Mouse (Mus musculus) liver, embryonic 14.5 days (tissue): ENCODE measurements at regions not wholly inside any gene's neighbourhood (a gene's known extent, or its start where the extent isn't known, plus 50 kb on each side); places are given as distances from the start of the nearest gene placed in this dataset.

ENCODE experiments used
- ATAC-seq: fragments of 200-750 bp; cut with Nextera tagmentation; 2 replicates; pipeline ENCODE4 v1.8.0; 2017; ENCODE audit warnings: moderate number of reproducible peaks, mild to moderate bottlenecking, moderate library complexity; ENCODE audit not compliant: insufficient read depth
- DNase-seq, 3 experiments: peaks; one replicate each; pipeline ENCODE4 v3.0.0-alpha.2; 2012 to 2013; ENCODE audit warnings: low read depth in 3 of 3, low spot score in 3 of 3
- H3K27ac ChIP-seq: fragments of 300-500 bp; sonication (generic); 2 replicates; pipeline ENCODE4 v1.5.1; 2014; ENCODE audit warnings: moderate library complexity, mild to moderate bottlenecking, control low read depth, inconsistent platforms
- H3K27me3 ChIP-seq: fragments of 300-500 bp; sonication (generic); 2 replicates; pipeline ENCODE4 v1.6.1; 2014; ENCODE audit warnings: mild to moderate bottlenecking, low read length, moderate library complexity; ENCODE audit not compliant: control insufficient read depth, insufficient read depth
- H3K36me3 ChIP-seq: fragments of 300-500 bp; sonication (generic); replicated peaks from 2 replicates; pipeline ENCODE4 v1.6.1; 2014; ENCODE audit warnings: low read depth; ENCODE audit not compliant: control insufficient read depth, insufficient read depth
- H3K4me1 ChIP-seq, 2 experiments: fragments of 200-500 bp in 1 of 2; fragments of 300-500 bp in 1 of 2; sonication (generic) in 1 of 2; replicated peaks; 2 replicates each; pipeline ENCODE4 v1.6.1; 2012 to 2014; ENCODE audit warnings: antibody characterized with exemption in 1 of 2, inconsistent platforms in 1 of 2, low read length in 1 of 2; ENCODE audit not compliant: control insufficient read depth in 2 of 2, insufficient read depth in 2 of 2
- H3K4me2 ChIP-seq: fragments of 300-500 bp; sonication (generic); 2 replicates; pipeline ENCODE4 v1.6.1; 2014; ENCODE audit warnings: low read depth, mild to moderate bottlenecking, control low read depth, moderate library complexity
- H3K4me3 ChIP-seq, 2 experiments: fragments of 200-500 bp in 1 of 2; fragments of 300-500 bp in 1 of 2; sonication (generic) in 1 of 2; 2 replicates each; pipeline ENCODE4 v1.5.1; 2012 to 2014; ENCODE audit warnings: low read depth in 2 of 2, low read length in 2 of 2, mild to moderate bottlenecking in 2 of 2, control low read depth in 1 of 2, inconsistent platforms in 1 of 2, moderate library complexity in 1 of 2; ENCODE audit not compliant: insufficient read depth in 1 of 2
- H3K9ac ChIP-seq: fragments of 300-500 bp; sonication (generic); replicated peaks from 2 replicates; pipeline ENCODE4 v1.6.1; 2014; ENCODE audit warnings: mild to moderate bottlenecking, control low read depth, moderate library complexity
- H3K9me3 ChIP-seq: fragments of 300-500 bp; sonication (generic); 2 replicates; pipeline ENCODE4 v1.6.1; 2016; ENCODE audit warnings: low read length, mixed read lengths; ENCODE audit not compliant: control insufficient read depth
- CTCF ChIP-seq: IDR thresholded peaks from 2 replicates; pipeline ENCODE4 v1.5.1; 2016; ENCODE audit warnings: antibody characterized with exemption, low read depth, control low read depth
- EP300 ChIP-seq: IDR thresholded peaks from 2 replicates; pipeline ENCODE4 v1.6.1; 2016; ENCODE audit warnings: antibody characterized with exemption, low read depth
- WGBS: fragments of 180-500 bp; shearing (Covaris S2); extraction: QIAGEN DNeasy Blood & Tissue Kit; methylation state at CpG from one replicate; pipeline ENCODE4 v1.1.7; 2014; ENCODE audit not compliant: insufficient replicate concordance; 5-methylcytosine and 5-hydroxymethylcytosine counted together

DNA sequence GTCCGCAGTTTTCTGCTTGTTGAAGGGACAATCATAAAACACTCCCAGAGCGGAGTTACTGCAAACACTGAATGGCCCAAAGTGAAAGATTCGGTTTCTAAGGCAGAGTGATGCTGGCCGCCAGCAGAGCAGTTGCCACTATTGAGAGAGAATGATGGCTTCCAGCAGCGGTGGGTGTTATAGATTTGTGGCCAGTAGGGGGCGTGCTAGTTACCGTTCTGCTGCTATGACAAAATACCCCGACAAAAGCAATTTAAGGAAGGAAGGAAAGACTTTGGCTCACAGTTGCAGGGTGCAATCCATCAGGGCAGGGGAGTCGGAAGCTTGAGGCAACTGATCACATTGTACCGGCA lies 114.8 kb upstream of the Ccnd2 start:
- Histone ChIP-seq H3K4me2 (peak overlapping the region; percentile 61), H3K27ac (no peak overlapping the region), H3K27me3 (no peaks in the 10 kb centered on the region; the same call in 1 of the 2 replicates), H3K4me3 (no peak overlapping the region; a peak in 1 of 4 replicates), H3K4me1 (0 out of 4 replicates have a peak, but pooled peaks cover 0 to 4% of the 10 kb centered on the region in 2 experiments), H3K36me3 (no peaks in the 10 kb centered on the region), H3K9ac (no peak overlapping the region), H3K9me3 (no peaks in the 10 kb centered on the region)
- peak in 1 of 3 experiments; percentile 19 for DNase-seq
- 20% methylated on average over 10 of the region's 10 CpGs for WGBS
- peak; percentile 76 for TF ChIP-seq CTCF
- TF ChIP-seq EP300 = no peak
- ATAC-seq = no peak

DNA sequence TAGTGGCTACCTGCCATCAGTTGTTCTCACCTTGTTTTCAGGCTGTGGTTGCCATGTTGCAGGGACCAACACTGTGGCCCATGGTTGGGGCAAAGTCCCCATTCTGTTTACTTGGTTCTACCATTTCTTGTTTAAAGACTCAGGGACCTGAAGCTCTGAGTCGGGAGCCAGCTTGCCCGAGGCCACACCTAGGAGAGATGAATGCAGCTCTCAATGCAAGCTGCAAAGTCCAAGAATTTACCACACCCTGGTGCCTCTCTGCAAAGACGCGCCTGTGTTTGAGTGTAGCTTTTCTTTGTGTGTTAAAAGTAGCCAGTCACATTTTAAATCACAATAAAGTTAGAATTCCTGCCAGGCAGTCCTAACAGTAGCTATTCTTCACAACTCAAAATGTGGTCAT lies 117.0 kb upstream of the Ccnd2 start:
- TF ChIP-seq EP300 (no peak), CTCF (no peak)
- Histone ChIP-seq H3K9ac (no peak overlapping the region), H3K4me2 (no peak overlapping the region), H3K27ac (no peak overlapping the region), H3K36me3 (no peaks in the 10 kb centered on the region), H3K4me3 (no peak overlapping the region), H3K4me1 (0 out of 4 replicates have a peak, but pooled peaks cover 0 to 4% of the 10 kb centered on the region in 2 experiments), H3K9me3 (no peaks in the 10 kb centered on the region), H3K27me3 (no peaks in the 10 kb centered on the region; the same call in 1 of the 2 replicates)
- DNase-seq (no peak), ATAC-seq (no peak)
- 56% methylated on average over 4 of the region's 4 CpGs for WGBS

DNA sequence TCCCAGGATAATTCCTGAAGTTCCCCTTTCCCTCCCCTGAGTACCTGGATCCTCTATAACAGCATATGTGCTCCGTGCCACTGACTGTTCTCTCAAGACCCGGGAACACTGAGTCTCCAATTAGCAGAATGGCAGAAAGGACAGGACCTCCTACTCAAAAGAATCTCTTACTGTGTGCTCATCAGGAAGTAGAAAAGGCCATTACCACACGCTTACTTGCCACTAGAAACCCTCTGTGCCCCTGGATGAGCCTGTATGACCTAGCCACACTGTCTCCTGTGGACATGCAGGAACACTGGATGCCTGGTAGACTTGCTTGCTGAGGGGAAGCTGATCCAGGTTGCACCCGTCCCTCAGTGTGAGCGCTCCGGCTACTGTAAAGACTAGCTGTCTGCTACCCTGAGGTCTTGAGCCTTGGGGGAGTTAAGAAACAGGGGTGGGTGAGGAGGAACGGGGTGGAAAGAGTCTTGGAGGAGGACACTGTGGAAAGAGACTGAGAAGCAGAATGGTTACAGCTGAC lies 117.6 kb upstream of the Ccnd2 start:
- no peaks in the 10 kb centered on the region for H3K9me3 ChIP-seq
- no peaks in the 10 kb centered on the region for H3K36me3 ChIP-seq
- no peak overlapping the region for H3K9ac ChIP-seq
- TF ChIP-seq CTCF (no peak), EP300 (no peak)
- no peaks in the 10 kb centered on the region; the same call in 1 of the 2 replicates for H3K27me3 ChIP-seq
- no peak overlapping the region for H3K4me2 ChIP-seq
- H3K4me1 ChIP-seq = 0 out of 4 replicates have a peak, but pooled peaks cover 0 to 2% of the 10 kb centered on the region in 2 experiments
- no peak overlapping the region for H3K27ac ChIP-seq
- WGBS = 59% methylated on average over 7 of the region's 7 CpGs
- H3K4me3 ChIP-seq = no peak overlapping the region
- no peak for ATAC-seq
- DNase-seq = no peak

DNA sequence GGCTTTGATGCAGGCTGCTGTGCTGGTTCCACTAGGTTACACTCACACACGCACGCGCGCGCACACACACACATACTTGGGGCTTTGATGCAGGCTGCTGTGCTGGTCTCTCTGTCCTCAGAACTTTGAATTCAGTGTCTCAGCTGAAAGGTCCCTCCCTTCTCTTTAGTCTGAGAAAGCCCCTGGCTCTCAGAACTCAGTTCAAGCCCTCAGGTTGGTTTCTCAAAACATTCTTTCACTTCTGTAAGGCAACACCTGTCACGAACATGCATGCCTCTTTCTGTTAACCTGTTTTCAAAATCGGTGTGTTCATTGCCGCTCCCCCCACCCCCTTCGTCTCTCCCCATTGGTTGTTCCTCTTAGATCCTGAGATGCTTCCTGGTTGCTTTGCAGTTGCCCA lies 118.8 kb upstream of the Ccnd2 start:
- 0 out of 4 replicates have a peak, but pooled peaks cover 0 to 2% of the 10 kb centered on the region in 2 experiments for H3K4me1 ChIP-seq
- no peak overlapping the region for H3K27ac ChIP-seq
- no peak for ATAC-seq
- no peaks in the 10 kb centered on the region for H3K9me3 ChIP-seq
- H3K9ac ChIP-seq = no peak overlapping the region
- no peak for DNase-seq
- no peaks in the 10 kb centered on the region for H3K36me3 ChIP-seq
- WGBS = 74% methylated on average over 9 of the region's 9 CpGs
- H3K4me2 ChIP-seq = no peak overlapping the region
- no peak overlapping the region for H3K4me3 ChIP-seq
- no peaks in the 10 kb centered on the region; the same call in 1 of the 2 replicates for H3K27me3 ChIP-seq
- TF ChIP-seq CTCF (no peak), EP300 (no peak)

GRCm38 (mm10) chr6:127271418-127271817 lies 119.4 kb upstream of the Ccnd2 start:
- no peak for TF ChIP-seq EP300
- peak; percentile 32; the same call in 1 of the 2 replicates for TF ChIP-seq CTCF
- H3K9ac ChIP-seq = no peak overlapping the region
- H3K4me1 ChIP-seq = 0 out of 4 replicates have a peak, but pooled peaks cover 0 to 1% of the 10 kb centered on the region in 2 experiments
- no peaks in the 10 kb centered on the region; the same call in 1 of the 2 replicates for H3K27me3 ChIP-seq
- H3K27ac ChIP-seq = no peak overlapping the region
- ATAC-seq = no peak
- no peak overlapping the region for H3K4me3 ChIP-seq
- H3K4me2 ChIP-seq = no peak overlapping the region
- no peaks in the 10 kb centered on the region for H3K36me3 ChIP-seq
- no peaks in the 10 kb centered on the region for H3K9me3 ChIP-seq
- WGBS = 80% methylated on average over 3 of the region's 3 CpGs
- DNase-seq = no peak
